ENCODE assay signal across 8 mouse cellular contexts in genomic region chr15:8967573-8968228, GRCm38 (mm10). TPM values are rescaled to one million over a fixed set of nuclear protein-coding genes. Genes with fewer than 3 reads are reported as not detected.
DNase-seq lines count a peak whose midpoint lies in the region; TF ChIP-seq lines count a peak whose summit lies in the region.

Gene Ranbp3l (plus strand): TSS chr15:8967949.

- TF ChIP-seq CTCF in gastrocnemius, adult 2 months (IDR thresholded peaks at IDR 0.05), result no peak

- peak within 1 kb of the TSS; percentile 44 for H3K4me3 ChIP-seq in gastrocnemius, adult 2 months

- intact Hi-C loops in gastrocnemius, adult 2 months (cut with DNase I), result no loop called here

- peak within 1 kb of the TSS; percentile 40; the same call in 1 of the 2 replicates for H3K27ac ChIP-seq in gastrocnemius, adult 2 months

- DNase-seq in gastrocnemius, adult 2 months, result peak; percentile 20
- no peak for DNase-seq in gastrocnemius, adult 8-10 months (ENCODE audit: low spot score in 2 of 2)
- peak; percentile 51 for DNase-seq in ZHBTc4 (ENCODE audit: low read depth, low spot score)
- peak in 1 of 2 experiments; percentile 25 for DNase-seq in frontal cortex, adult 2 months (ENCODE audit: extremely low spot score in 1 of 2, low spot score in 1 of 2)
- DNase-seq in kidney, postnatal 4 days, result peak; percentile 41 to 59
- DNase-seq in lung, postnatal 14 days, result peak; percentile 10
- no peak for DNase-seq in urinary bladder, postnatal 25 days (ENCODE audit: low spot score)
- DNase-seq in urinary bladder, postnatal 4 days (ENCODE audit: low spot score in 2 of 2), result no peak

RNA-seq across cellular contexts. Expression of gene Ranbp3l, which starts in this region (rescaled TPM):
- total RNA-seq in gastrocnemius, adult 2 months (2021), result under 1 TPM in 1 of 2 experiments, not detected in 1; 0.20 TPM
- total RNA-seq in gastrocnemius, adult 8-10 months (2022), result under 1 TPM in 1 of 4 experiments, not detected in 3; 0.12 TPM
- 7.6 and 13.1 TPM in 2 replicates for polyA plus RNA-seq in frontal cortex, adult 2 months (2012; rRNA removed)

Comparison
In these comparisons a context has a peak if more than half of its experiments do, and no peak if none do; other contexts are left out.
1. Peak in DNase-seq, H3K4me3 ChIP-seq and H3K27ac ChIP-seq in gastrocnemius, adult 2 months; RNA of the gene not detected or under 1 TPM.
2. DNase-seq: peak in ZHBTc4 (single experiment), kidney, postnatal 4 days (2 of 2) and lung, postnatal 14 days (single experiment); none in gastrocnemius, adult 8-10 months (0 of 2), urinary bladder, postnatal 25 days (single experiment) and urinary bladder, postnatal 4 days (0 of 2).